Mouse (Mus musculus) gastrocnemius, postnatal 10 days (tissue): ENCODE measurements at regions not wholly inside any gene's neighbourhood (a gene's known extent, or its start where the extent isn't known, plus 50 kb on each side); places are given as distances from the start of the nearest gene placed in this dataset.
A peak's percentile ranks its signal among the peaks of the same experiment; 100 is the strongest.

ENCODE experiments used
- DNase-seq: peaks from one replicate; pipeline ENCODE4 v3.0.0; 2021; ENCODE audit warnings: mixed read lengths

DNA sequence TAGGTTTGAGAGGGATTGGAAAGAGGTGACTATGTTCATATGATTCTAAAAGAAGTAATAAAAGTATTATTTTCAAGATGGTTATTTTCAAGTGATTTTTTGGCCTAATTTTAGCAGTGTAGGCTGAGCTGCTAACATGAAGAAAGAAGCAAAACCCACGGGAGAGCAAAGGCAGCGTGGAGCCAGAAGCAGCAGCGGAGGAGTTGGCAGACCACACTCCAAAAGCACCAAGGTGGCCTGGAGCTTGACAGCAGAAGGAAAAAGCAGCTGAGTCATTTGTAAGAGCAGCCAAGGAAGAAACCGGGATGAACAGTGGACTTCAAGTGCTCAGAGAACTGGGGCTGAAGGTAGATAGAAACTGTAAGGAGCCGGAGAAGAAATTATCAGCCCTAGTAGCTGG is 55.9 kb downstream of the Hdgfl1 start:
- peak; percentile 4 for DNase-seq

DNA sequence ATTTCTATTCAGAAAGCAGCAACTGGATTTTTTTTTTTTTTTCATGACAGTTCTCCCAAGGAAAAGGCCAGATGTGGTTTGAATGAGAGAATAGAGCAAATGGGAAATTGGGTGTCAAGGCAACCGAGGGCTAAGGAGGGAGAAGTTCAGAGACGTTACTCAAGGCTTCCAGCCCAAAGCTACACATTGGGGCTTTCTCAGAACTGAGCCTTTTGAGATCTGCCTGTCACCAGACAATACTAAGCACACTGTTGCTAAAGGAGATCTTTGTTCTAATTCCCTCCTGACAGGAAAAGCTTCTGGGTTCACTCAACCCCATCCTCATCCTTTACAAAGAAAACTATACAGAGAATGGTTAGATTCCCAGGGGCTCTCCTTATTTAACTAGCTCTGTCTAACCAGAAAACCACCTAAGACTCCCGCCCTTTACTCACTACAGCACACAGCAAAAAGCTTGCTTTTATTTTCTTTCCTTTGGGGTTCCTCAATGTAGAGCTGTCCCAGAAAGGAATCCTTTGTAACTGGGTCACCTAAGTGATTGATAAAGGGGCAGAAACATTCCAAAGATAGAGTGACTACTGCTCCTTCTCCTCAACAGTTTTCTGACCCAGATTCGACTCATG is 70.8 kb downstream of the Hdgfl1 start:
- no peak for DNase-seq

DNA sequence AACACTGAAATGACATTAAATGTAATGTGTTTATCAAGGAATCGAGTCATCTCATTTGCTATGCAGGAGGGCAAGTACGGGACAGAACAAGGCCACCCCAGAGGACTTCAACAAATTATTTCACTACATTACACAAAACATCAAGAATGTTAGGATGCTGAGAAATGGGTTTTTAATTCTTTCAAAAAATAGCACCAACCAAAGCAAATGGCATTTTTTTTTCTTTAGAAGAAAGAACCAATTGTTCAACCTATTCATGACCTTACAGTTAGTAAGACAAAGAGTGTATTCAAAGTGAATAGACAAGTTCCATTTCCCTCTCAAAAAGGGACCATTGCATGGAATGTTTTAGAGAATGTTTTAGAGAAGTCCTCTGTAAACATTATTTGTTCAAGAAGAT is 110.5 kb downstream of the Hdgfl1 start:
- no peak for DNase-seq

- no peak for DNase-seq
Observed at GRCm38 (mm10) chr13:26657010-26657611, 112.9 kb downstream of the Hdgfl1 start.
